Mouse (Mus musculus): Measurements from ENCODE around the gene Cacna2d3. TPM values are rescaled to one million over a fixed set of nuclear protein-coding genes. Genes with fewer than 3 reads are reported as not detected.

The Cacna2d3 gene
- total RNA-seq, 2 experiments from 2014 or later, result 116 to 137 TPM

DNA sequence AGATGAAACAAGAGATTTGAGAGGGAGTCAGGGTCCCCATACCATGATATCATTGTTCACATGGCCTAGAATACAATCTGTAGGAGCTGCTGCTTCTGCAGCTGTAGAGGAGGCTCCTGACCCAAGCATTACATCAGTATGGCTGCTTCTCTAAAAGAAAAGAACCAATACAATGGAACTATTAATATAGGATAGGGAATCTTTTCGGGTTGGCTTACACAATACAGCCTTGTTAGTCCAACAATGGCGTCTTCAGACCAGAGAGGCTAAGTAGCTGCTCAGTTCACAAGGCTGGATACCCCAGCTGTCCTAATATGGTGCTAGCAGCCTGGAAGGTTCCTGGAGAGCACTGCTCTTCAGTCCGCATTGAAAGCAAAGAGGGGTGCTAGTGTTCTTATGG is 296.5 kb downstream of the Cacna2d3 start:
- intact Hi-C loops (cut with DNase I), result no loop called here
- no peak for DNase-seq (ENCODE audit: low spot score in 2 of 2)

DNA sequence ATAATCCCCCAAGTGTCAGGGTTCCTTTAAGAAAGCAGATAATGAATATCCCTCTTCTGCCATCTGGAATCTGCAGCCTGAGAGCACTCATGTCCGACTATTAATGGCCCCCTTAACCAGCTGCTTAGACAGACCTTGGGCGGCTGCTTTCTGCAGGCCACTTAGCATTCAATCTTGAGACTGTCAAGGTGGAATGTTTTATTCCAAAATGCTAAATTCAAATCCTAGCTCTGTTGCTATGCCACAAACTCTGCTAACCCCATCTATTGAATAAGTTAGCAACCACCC is 315.8 kb downstream of the Cacna2d3 start:
- DNase-seq (ENCODE audit: low spot score in 2 of 2), result no peak
- intact Hi-C loops (cut with DNase I), result no loop called here

DNA sequence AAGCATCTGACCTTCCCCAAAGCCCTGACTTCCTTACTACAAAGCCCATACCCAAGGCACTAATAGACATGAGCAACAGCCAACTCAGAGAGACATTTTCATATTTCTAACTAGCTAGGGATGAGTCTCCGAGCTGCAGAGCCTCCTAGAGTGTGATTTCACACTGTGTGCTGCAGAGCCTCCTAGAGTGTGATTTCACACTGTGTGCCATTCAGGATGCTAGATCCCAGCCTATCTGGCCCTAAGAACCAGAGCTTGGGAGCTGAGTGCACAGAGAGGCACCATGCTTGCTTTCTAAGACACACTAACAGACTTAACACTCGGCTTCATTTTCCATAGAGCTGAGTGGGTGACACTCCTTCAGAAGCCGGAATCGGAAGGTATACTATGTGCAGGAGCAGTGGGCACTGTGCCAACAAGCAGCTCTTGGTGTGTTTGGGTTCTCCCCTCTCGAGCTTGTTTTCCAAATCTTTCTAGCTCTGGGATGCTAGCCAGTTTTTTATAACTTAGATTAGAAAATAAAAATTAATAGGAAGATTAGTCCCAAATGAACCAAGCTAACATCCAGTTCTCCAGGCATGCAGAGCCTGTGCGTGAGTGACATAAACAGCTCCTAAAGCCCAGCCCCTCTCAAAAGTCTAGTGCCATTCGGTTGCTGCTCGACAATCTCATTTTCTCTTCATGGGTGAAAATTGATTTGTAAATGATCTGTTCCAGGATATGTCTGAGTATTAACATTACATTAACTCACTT is 316.4 kb downstream of the Cacna2d3 start:
- DNase-seq (ENCODE audit: low spot score in 2 of 2), result peak; percentile 21 to 29
- intact Hi-C loops (cut with DNase I), result no loop called here

DNA sequence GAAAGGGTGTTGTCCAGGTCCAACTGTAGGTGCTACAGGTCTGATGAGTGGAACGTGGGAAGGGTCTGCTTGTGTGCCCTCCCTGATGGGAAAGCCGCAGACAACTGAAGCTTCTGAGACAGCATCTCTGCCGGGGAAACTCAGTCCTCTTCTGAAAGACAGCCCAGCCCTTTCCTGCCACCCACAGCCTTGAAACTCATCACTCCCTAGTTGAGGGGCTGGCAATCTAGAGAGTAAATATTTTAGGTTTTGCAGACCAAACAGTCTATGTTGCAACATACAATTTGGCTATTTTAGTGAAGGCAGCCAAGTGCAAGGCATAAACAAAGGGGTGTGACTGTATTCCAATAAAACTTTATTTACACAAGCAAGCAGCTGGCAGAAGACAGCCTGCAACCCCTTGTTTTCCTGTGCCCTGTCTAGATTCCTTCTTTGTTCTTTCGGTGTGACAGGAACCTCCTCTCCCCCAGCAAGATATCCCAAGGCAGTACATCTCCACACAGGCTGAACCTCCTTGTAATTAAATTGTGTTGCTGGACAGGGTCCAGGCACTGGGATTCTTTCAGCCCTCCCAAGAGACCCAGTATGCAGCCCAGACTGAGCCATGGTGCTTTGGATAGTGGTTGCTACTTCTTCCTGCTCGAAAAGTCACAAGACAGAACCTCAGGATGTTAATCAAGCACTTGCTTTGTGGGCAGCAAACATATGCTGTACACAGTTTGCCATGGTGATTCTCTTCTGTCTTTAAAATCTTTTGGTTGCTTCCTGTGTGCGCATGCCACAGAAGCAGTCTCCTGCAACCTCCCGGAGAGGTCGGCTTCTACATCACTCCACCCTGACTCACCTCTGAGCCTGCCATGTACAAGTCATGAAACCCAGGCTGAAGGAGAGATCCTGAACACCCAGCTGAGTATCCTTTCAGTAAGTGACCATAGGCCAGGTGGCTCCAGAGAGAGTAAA is 317.5 kb downstream of the Cacna2d3 start:
- peak in 1 of 2 experiments; percentile 15 for DNase-seq (ENCODE audit: low spot score in 2 of 2)

DNA sequence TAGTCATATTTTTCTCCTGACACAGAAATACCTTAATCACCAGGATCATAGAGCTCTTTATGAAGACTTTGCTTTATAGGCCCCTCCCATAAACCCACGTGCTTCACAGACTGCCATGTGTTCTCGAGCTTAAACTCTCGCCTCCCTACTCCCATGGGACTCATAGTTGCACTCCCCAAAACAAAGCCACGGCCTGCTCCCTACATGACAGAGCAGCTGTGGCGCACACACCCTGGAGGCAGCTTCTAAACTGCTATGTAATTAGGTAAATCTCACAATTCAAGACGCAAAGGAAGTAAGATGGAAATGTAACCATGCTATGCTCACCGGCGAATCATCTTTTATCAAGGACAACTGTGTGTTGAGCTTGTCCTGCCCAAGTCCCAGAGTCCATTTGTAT is 319.2 kb downstream of the Cacna2d3 start:
- DNase-seq (ENCODE audit: low spot score in 2 of 2), result no peak
- intact Hi-C loops (cut with DNase I), result no loop called here

More for the DNA sequence above, 317.5 kb downstream of the Cacna2d3 start:
- intact Hi-C loops (cut with DNase I), result no loop called here

DNA sequence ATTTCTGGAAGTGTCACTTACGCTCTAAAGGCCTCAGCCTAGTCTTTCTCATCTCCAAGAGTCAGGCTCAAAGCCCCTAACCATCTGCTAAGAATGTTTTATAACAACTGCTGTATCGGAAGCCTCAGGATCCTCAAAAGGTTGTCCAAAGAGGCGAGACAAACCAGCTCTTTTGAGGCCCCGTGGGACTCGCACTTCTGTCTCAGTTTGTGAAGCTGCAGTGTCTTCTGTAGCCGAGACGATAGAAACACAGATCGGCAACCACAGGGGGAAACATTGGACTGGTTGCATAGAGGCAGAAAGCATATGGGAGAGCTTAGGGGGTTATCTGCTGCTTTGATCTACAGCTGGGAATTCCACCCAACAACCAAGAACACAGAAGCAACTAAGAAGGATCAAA is 327.9 kb downstream of the Cacna2d3 start:
- no peak for DNase-seq (ENCODE audit: low spot score in 2 of 2)
- intact Hi-C loops (cut with DNase I), result no loop called here

DNA sequence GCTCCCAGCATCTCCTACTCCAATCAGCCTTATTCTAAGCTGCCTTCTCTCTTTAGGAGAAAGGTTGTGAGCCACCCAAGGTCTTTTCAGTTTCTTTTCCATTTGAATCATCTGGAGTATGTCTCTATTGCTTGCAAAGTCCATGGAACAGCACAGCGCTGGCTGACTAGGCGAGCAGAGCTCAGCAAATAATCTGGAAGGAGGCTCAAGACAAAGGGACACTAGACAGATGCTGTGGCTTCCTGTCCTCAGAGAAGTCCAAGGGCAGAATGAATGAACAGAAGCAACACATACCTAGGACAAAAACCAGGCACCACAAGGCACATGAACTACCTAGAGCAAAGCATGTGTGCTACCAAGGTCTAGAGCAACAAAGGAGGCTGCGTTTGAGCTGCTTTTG is 328.8 kb downstream of the Cacna2d3 start:
- no peak for DNase-seq (ENCODE audit: low spot score in 2 of 2)
- intact Hi-C loops (cut with DNase I), result no loop called here

DNA sequence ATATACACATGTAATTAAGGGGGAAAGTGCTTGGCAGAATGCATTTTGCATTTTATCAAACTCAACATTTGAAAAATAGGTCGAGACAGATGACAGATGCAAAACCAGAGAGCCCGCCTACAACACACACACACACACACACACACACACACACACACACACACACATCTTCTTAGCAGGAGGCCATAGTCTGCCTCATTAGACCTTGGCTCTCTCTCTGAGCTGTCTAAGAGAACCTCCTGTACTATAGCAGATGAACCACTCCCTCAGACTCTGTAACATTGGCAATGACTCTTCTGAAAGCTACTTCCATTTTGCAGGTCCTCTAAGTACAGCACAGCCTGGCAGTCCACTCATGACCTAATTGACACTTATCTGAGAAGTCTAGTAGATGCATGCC is 330.2 kb downstream of the Cacna2d3 start:
- intact Hi-C loops (cut with DNase I), result no loop called here
- DNase-seq (ENCODE audit: low spot score in 2 of 2), result no peak

DNA sequence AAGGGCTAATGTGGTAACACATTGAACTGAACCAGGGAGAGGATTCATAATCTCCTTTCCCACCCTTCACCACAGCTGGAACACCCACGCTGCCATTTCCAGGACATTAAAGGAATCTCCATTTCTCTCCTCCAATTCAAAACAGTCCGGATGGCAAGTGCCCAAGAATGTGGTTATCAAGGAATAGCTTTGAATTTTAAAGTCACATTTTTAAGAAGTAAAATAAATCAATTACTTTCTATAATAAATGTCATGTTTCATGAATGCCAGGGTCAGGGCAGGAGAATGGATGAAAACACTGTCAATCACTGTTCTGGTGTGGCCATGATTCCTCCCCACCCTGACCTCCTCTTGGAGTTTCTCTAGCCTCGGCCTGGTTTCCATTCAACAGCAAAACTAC is 333.9 kb downstream of the Cacna2d3 start:
- no peak for DNase-seq (ENCODE audit: low spot score in 2 of 2)
- intact Hi-C loops (cut with DNase I), result no loop called here

DNA sequence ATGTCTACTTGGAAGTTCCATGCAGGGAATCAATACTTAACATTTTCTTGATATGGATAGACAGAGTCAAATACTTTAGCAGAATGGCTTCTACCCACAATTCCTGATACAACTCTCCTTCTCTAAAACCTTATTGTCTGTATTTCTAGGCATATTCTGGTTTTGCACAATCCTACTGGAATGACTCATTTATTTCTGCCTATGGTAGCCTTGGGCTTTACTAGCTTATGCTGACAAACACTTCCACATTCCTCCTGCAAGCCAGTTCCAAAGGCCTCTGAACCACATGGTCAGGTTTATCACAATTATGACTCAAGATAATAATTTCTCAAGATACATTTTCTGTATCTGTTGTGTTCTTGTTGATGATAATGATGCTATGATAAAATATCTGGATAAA is 336.2 kb downstream of the Cacna2d3 start:
- no peak for DNase-seq (ENCODE audit: low spot score in 2 of 2)
- intact Hi-C loops (cut with DNase I), result no loop called here

DNA sequence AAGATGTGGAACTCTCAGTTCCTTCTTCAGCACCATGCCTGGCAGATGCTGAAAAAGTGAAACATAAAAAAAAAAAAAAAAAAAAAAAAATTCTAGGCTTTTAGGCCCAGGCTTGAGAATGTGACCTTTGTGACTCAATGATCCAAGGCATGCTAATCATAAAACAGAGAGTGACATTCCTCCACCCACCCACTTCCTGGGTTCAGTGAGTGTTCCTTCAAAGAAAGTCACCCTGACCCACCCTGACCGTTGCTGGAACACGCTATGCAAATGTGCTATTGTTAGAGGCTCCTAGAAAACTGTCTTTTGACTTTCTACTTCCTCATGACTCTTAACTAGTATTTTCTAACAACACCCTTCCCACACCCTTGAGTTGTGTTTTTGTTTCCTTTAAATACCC is 338.9 kb downstream of the Cacna2d3 start:
- intact Hi-C loops (cut with DNase I), result no loop called here
- DNase-seq (ENCODE audit: low spot score in 2 of 2), result no peak

DNA sequence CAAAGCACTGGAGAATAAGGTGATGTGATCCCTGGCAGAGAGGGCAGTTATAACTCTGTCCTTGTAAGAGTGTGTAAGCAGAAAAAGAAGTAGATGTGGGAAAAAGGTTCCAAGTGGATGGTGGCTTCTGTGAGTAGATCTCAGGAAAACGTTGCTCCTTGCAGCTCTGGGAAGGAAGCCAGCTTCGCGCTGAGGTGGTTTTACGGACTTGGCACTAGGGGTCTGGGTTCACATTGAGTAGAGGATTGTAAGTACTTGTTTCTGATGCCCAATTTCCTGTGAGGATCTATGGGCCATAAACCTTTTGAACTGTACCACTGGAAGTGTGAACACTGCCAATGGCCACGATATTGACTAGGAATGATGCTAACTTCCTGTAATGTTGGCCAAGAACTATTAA is 354.8 kb downstream of the Cacna2d3 start:
- no peak for DNase-seq (ENCODE audit: low spot score in 2 of 2)
- intact Hi-C loops (cut with DNase I), result no loop called here

DNA sequence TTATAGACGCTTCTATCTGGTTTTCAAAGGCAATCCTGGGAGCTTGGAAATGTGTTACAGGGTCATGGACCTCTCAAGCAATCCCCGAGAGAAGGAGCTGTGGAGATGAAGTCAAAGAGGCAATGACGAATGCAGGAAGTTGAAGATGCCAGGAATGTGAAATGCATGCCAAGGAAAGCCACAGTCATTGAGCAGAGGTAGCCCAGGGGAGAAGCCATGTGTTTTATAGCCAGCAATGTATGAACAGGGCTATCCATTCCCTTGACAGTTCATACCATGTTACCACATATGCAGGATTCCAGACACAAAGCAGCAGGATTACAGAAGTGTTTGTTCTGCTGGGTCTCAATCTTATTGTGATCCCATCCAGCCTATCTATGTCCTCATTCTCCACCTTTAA is 359.2 kb downstream of the Cacna2d3 start:
- intact Hi-C loops (cut with DNase I), result no loop called here

DNA sequence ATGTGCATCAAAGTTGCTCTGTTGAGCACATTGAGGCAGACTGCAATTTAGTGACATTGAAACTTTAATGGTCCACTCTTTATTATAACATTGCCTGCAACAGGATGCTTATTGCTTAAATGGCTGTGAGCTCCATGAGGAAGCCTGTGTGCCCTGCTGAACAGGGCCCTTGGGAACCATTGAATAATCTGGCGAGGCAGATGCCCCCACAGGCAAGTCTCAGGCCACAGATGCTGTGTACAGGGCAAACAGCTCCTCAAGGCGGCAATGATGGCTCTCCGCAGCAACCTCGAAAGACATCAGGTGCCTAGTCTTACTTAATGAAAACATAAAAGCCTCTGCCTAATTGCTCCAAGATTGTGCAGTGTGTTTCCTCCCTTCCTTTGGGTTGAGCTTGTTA is 371.0 kb downstream of the Cacna2d3 start:
- intact Hi-C loops (cut with DNase I), result no loop called here

More for the DNA sequence above, 359.2 kb downstream of the Cacna2d3 start:
- DNase-seq (ENCODE audit: low spot score in 2 of 2), result no peak

DNA sequence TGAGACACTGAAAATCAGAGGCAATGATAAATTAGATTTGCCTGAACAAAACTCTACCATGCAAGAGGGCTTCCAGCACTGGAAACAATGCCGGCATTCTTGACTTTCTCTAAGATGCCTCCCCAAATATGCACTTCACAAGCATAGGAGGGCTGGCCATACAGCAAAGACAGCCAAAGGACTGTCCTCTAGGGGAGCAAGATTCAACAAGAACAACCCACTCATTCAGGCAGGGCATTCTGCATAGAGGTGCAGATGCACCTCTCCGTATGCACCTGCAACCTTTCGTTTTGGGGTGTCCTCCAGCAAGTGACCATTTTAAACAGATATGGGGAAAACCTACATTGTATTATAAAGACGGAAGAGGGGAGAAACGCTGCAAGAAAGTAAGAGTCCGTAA is 380.1 kb downstream of the Cacna2d3 start:
- intact Hi-C loops (cut with DNase I), result no loop called here
- no peak for DNase-seq (ENCODE audit: low spot score in 2 of 2)

More for the DNA sequence above, 371.0 kb downstream of the Cacna2d3 start:
- no peak for DNase-seq (ENCODE audit: low spot score in 2 of 2)

DNA sequence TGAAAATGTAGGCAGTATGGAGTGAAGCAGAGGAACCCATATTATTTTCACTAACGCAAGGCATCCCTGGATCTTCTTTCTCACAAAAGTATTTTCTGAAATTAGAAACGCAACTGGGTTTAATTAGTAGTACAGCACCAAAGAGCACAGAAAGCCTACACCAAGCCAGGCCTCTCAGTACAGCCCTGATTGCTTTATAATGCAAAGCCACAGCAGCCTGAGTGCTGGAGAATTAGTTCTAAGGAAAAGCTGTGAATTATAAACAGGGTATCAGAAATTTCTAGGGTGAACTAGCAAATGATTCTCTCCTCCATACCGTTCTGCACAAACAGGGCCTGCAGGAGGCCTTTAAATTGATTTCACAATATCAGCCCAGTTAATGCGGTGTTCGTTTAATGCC is 380.9 kb downstream of the Cacna2d3 start:
- intact Hi-C loops (cut with DNase I), result no loop called here
- DNase-seq (ENCODE audit: low spot score in 2 of 2), result no peak

DNA sequence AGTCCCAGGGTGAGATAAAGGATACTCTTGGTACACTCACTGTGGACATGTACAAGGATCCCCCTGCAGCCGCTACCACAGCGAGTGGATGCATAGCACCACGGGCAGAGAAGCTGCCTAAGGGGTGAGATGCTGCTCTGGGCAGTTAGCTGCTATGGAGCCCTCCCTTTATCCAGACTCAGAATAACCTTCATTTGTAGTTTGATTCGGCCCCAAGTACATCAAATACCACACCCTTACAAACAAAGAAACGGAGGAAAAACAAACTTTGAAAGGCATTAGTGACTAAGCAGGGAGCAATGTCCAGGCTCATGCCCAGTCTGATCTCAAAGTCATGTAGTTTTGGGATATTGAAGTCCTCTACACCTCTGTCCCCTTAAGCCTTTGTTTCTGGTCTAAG is 386.8 kb downstream of the Cacna2d3 start:
- DNase-seq (ENCODE audit: low spot score in 2 of 2), result no peak
- intact Hi-C loops (cut with DNase I), result no loop called here

DNA sequence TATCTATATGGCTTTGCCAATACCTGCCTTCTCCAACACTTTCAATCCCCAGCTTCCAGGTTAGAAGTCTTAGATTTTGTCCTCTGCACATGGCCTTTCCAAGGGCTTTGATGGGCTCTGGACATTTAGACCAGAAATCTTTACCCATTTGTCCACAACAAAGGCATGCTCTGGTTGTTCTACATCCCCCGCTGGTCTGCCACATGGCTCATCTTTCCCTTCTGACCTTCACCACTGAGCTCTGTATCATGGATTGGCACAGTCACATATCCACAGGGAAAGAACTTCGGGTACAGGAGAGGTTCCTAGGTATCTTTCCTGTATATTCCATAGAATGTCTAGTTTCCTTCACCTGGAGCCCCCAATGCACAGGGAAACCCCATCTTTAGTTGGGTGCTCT is 387.4 kb downstream of the Cacna2d3 start:
- DNase-seq (ENCODE audit: low spot score in 2 of 2), result no peak
- intact Hi-C loops (cut with DNase I), result no loop called here

DNA sequence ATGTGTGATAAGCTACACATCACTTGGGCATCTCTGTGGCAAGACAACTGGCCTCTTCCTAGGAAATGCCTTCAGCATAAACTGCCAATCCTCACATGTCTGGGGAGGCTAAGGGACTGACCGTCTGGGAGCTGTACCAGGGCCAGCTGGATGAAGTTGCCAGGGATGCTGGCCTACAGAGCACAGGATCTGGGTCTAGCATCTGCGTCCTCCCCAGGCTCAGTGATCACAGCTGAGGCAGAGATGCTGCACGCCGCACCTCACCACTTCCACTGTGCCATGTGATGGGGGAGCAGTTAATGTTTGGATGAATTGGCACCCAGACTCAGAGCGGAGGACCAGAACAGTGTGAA is 397.3 kb downstream of the Cacna2d3 start:
- peak in 1 of 2 experiments; percentile 5 for DNase-seq (ENCODE audit: low spot score in 2 of 2)
- intact Hi-C loops (cut with DNase I), result no loop called here

DNA sequence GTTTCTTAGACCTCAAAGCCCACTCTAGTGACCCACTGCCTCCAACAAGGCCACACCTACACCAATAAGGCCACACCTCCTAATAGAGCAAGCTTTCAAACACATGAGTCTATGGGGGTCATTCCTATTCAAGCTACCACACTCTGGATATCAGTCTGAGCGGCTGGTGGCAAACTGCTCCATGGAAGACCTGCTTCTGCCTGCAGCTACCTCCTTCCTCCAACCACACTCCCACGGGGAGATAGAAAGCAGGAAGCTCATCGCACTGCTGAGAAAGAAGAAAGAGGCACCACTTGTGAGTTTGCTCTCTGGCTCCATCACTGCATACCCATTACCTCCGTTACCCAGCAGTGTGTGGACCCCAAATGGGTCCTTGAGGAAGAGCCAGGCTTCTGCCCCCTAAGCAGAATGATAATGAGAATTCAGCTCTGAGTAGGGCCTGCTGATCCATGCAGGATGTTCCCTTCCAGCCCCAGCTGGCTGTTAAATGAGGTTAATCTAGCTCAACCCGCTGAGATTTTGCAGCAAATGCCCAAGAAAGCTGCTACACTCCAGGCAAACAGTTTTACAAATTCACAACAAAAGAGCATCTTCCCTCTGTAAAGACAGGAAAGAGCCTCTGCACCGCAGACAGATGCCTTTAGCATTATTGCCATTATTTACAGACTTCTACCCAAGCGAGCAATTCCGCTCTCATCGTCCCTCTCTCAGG is 397.8 kb downstream of the Cacna2d3 start:
- no peak for DNase-seq (ENCODE audit: low spot score in 2 of 2)
- intact Hi-C loops (cut with DNase I), result no loop called here

DNA sequence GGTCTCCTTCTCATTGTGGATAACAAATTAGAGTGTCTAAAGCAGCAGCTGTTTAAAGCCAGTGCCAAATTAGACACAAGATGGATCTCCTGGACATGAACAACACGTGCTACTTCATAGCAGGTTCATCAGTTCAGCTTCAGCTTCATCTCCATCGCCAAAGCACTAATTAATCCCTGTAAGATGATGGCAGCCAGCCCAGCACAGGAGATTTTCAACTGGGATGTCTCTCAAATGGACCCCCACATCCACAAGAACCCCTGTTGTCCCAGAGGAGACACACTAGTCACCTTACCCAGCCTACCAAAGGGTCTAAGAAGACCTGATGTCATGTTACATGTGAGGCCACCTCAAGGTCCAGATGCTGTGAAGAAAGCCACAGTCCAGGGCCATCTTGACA is 408.2 kb downstream of the Cacna2d3 start:
- no peak for DNase-seq (ENCODE audit: low spot score in 2 of 2)
- intact Hi-C loops (cut with DNase I), result no loop called here

Measured in left cerebral cortex, postnatal 25 days (tissue).